Mouse (Mus musculus): ENCODE data around the gene Slc25a53.

DNA sequence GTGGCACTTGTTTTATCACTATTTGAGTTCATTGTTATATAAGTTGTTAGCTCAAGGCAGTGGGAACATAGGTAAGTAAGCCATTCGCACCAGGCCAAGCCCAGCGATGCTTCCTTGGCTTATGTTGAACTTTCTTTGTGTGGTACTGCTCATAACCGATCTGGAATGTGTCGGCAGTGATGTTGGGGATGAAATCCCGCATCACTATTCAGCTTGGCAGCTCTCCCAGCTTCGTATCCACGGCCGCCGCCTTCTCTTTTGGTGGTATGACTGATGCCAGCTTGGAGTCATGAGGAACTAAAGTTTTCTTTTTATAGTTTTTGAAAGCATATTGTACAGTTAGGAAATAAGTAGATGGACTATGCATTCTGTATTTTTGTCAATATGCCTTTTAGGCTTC is 25.1 kb upstream of the Slc25a53 start:
- TF ChIP-seq POLR2A (IDR thresholded peaks at IDR 0.05; ENCODE audit: low read depth, low read length): no peak
- TF ChIP-seq CTCF (conservative IDR thresholded peaks at IDR 0.05 in 1 of 2, IDR thresholded peaks at IDR 0.05 in 1 of 2; ENCODE audit: low read depth in 2 of 2, low read length in 2 of 2): no peak
- no peak for TF ChIP-seq PAX5 (IDR thresholded peaks at IDR 0.05; ENCODE audit: low read length)
- TF ChIP-seq ETS1 (conservative IDR thresholded peaks at IDR 0.05; ENCODE audit: low read depth, low read length): no peak
- no peak for TF ChIP-seq MAX (IDR thresholded peaks at IDR 0.05; ENCODE audit: low read length)
- no peak for TF ChIP-seq ZNF384 (IDR thresholded peaks at IDR 0.05; ENCODE audit: low read depth, low read length)
- no peak for TF ChIP-seq MEF2A (IDR thresholded peaks at IDR 0.05; ENCODE audit: borderline replicate concordance, low read depth, low read length)
- TF ChIP-seq MXI1 (IDR thresholded peaks at IDR 0.05; ENCODE audit: low read depth, low read length): no peak

All from CH12.LX (cell line).